Mouse (Mus musculus) small intestine, adult 2 months (tissue): ENCODE measurements at regions not wholly inside any gene's neighbourhood (a gene's known extent, or its start where the extent isn't known, plus 50 kb on each side); places are given as distances from the start of the nearest gene placed in this dataset.

Experiments used
- CTCF ChIP-seq: fragments of 200-500 bp; IDR thresholded peaks from 2 replicates; pipeline ENCODE4 v1.5.1; 2012; ENCODE audit warnings: low read depth, mild to moderate bottlenecking, control low read depth, inconsistent platforms, low read length, moderate library complexity, mixed read lengths; ENCODE audit not compliant: insufficient replicate concordance, insufficient read length; ENCODE audit errors: extremely low read depth
- POLR2A ChIP-seq: fragments of 200-500 bp; IDR thresholded peaks from 2 replicates; pipeline ENCODE4 v1.6.1; 2012; ENCODE audit warnings: low read depth, mild to moderate bottlenecking, control low read depth, inconsistent platforms, low read length, moderate library complexity

DNA sequence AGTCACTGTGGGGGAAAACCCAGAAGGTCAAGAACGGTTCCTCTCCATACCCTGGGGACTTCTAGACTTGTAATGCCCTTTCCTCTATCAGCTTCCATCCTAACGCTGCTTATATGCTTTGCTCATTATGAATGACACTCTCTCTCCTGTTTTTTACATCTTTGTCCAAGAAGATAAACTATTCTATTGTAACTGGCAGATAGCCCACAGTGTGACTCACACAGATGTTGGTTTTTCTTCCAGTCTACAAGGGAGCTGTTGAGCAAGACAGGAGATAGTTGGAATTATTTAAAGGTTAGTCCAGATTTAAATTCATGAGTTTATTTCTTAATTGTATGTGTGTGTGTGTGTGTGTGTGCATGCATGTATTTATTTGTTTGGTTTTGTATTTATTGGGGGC is 214.4 kb upstream of the Aco1 start:
- TF ChIP-seq POLR2A (no peak), CTCF (no peak)
